Mouse (Mus musculus) adrenal gland, postnatal 10 days (tissue): ENCODE measurements around the gene Tbc1d8b. TPM values are rescaled to one million over a fixed set of nuclear protein-coding genes. Genes with fewer than 3 reads are reported as not detected.
"Not testable (repeated sequence)": the region's sequence is repeated elsewhere in the genome, so short reads cannot be mapped to it uniquely, and the experiment has no call there.

Source experiments
- DNase-seq: peaks from one replicate; pipeline ENCODE4 v3.0.0; 2021; ENCODE audit warnings: mixed read lengths
- long read RNA-seq, 2 experiments: library from polyadenylated mRNA; stranded (forward); transcript quantifications; one replicate each; pipeline ENCODE4 v2.0.0; 2021
- total RNA-seq, 2 experiments: library from RNA; stranded (reverse); gene quantifications; 2 replicates each; pipeline ENCODE4 v1.2.3; 2021

The Tbc1d8b gene
- 1 to 10 TPM; 8.9 to 9.0 TPM for total RNA-seq
- long read RNA-seq, experiment 1, partial matches to known transcripts = 0 of 1 reads
- long read RNA-seq, experiment 1, other reads (novel, unspliced or antisense) = 1 of 1 reads
- long read RNA-seq, experiment 2 = 0 reads

DNA sequence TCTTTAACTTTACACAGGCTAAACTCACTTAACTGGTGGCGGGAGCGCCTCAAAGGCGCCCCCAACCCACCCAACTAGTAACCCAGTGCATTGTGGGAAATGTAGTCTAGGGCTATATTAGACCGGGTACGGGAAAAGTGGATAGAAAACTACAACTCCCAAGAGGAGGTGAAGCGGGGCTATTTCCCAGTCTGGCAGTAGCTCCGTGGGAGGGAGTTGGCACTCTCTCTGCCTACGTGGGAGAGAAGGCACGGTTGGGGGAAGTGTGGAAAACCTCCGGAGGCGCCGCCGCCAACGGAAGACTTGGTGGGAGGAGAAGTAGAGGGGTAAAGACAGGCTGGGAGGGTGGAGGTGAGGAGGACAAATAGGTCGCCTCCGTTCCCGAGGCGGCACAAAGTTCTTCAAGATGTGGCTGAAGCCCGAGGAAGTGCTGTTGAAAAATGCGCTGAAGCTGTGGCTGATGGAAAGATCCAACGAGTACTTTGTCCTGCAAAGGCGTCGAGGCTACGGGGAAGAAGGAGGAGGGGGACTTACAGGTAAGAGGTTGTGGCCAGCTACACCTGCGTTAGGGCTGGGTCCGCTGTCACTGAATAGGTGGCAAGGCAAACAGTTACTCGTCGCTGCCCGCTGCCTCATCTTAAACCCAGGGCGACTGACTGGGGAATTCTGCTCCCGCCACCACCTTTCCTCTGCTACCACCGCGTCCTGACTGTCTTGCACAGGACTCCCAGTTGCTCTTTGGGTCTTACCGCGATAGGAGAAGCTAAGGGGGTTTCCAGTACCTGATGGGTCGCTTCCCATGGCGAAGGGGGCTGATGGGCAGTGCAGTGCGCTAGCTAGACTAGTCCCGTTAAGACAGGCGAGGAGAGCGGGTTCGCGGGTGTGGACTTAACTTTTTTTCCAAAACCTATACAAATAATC, at the start of gene Tbc1d8b:
Tbc1d8b (plus strand) TSS at position 222 of the 921 bp plus-strand sequence.
- peak; percentile 82 for DNase-seq

DNA sequence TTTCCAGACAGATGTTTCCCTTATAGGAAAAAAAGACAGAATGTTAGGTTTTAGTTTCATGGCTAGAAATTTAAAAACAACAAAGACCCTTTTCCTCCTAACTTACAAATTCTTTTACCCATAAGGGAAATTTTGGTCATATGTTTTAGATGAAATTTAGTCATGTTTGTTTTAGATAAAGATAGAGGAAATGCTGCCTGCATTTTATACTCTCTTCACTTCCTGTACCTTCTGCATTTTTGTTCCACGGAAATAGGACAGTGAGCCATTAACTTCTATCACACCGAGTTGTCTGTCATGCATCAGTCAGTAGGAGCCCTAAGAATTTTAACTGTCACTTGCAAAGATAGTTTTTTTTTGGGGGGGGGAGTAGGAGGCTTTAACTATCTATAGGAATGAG, 45.1 kb upstream of the Tbc1d8b start:
- DNase-seq = no peak

DNA sequence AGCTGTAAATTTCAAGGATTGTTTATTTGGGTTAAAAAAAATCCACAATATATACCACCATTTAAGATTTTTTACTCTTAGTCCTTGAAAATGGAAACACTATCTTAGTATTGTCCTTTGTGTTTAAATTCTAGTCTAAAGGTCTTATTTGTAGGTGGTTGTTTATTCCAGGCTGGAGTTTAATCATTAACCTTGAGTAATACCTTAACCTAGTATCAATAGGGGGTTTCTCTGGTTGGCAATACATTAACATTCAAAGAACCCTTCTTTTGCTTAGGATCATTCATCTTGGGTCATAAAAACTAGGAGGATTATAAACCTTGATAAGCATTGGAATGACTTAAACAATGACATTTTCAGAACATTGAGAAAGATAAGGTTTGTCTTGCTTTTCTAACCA, 44.4 kb upstream of the Tbc1d8b start:
- no peak for DNase-seq

GRCm38 (mm10) chrX:139652226-139652625, 32.6 kb upstream of the Tbc1d8b start:
- DNase-seq = no peak

DNA sequence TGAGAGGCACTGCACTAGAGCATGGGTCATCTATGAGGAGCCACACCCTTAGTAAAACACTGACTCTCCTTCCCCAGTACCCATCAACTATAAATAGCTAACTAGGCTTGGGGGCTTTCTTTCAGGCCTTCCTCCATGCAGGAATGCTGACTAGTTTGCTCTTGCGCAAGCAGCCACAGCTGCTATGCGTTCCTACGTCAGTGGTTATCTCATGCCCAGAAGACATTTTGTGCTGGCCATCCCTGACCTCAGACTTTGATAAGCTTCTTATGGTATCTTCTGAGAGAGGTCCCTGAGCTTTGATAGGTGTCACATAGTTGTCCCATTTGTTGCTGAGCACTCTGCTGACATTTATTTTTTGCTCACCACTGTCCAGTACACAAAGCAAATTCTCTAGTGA, 31.5 kb upstream of the Tbc1d8b start:
- DNase-seq = no peak

DNA sequence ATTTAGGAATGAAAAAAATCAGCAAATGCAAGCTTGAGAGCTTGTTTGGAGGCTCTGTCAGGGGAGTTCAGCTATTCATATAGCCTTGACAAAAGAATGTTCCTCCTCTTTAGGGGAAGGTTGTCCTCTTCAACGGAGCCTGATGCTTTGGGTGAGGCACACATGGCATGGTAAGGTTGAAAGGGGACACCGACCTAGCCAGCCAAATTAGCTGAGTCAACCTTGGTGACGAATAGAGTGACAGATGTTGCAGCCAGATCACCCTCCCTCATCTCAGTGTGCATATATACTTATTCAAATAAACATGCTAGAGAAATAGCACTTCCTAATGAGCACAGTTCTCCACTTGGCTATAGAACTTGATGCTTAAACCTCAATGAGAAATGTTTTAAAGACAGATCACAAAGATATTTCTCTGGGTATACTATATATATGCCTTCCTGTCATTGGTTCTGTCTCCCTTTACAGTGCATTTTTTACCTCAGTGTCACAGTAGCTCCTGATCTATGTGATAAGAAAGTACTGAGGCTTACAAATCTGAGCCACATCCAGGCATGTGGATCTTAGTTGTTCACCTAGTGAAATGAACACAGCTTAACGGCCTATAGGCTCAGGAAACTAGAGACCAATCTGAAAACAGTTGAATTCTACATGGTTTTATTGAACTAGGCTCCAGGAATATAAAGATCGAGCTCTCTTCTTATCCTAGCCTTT, 30.3 kb upstream of the Tbc1d8b start:
- no peak for DNase-seq

DNA sequence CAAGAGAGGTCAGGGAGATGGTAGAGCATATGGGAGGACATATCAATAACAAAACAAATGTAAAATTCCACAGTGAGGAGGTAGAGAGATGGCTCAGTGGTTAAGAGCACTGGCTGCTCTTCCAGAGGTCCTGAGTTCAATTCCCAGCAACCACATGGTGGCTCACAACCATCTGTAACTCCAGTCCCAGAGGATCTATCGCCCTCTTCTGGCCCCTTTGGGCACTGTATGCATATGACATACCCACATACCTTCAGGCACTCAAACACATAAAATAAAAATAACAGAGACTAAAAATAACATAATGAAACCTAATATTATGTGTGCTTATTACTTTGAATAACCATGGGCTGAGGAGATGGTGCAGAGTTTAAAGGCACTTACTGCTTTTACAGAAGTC, 22.7 kb upstream of the Tbc1d8b start:
- no peak for DNase-seq

GRCm38 (mm10) chrX:139665829-139666228, 19.0 kb upstream of the Tbc1d8b start:
- peak; percentile 4 for DNase-seq

DNA sequence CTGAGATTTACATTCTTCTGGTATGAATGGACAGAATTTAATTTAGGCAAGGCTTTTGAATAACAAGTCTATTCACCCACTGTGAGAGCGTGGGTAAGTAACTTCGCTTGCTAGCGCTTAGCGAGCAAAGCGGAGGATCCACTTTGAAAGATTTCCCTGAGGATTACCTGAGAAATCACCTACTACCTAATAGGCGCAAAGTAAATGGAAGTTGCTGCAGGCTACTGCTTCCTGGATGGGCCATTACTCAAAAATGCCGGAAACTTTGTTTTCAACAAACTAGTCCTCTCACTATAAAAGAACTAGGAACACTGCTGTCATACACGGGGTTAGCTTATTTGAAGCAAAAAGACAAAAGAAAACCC, 404 bp upstream of the Tbc1d8b start:
- no peak for DNase-seq

- DNase-seq = no peak
Observed at GRCm38 (mm10) chrX:139714381-139714780, 29.6 kb downstream of the Tbc1d8b start, which contains the start of gene Gm15013. Gene Gm15013 (minus strand): TSS chrX:139714481.

GRCm38 (mm10) chrX:139722350-139722749, 37.6 kb downstream of the Tbc1d8b start:
- no peak for DNase-seq

DNA sequence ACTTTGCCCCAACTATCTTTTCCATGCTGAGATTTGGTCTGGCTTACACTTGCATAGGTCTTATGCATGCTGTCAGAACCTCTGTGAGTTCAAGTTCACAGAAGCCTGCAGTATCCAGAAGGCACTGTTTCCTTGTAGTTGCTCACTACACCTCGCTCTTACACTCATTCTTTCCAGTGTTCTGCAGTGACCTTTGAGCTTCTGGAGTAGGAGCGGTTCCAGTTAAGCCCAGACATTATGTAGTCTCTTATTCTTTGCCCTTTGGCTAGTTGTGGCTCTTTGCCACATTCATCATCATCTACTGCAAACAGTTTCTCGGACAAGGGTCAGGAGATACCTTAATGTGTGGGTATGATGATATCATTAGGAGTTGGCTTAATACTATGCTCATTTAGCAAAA, 45.7 kb downstream of the Tbc1d8b start:
- DNase-seq = no peak

GRCm38 (mm10) chrX:139737066-139737465, 52.3 kb downstream of the Tbc1d8b start:
- no peak for DNase-seq

DNA sequence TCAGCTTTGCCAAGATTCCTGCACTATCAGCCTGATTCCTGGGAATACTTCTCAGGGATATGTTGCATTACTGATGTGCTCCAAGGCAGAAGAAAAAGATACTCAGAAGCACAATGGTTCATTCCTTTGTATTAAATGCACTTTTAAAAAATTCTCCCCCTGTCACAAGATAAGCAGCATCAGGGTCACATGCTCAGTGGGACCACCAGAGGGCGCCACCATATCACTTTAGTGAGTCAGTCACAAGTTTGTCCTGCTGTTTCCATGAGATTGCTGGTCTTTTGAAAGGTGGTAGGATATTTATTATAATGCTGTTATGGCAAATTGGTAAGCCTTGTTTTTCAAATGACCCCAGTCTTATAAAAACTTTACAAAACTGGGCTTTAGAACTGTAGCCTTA, 67.1 kb downstream of the Tbc1d8b start:
- peak; percentile 61 for DNase-seq

DNA sequence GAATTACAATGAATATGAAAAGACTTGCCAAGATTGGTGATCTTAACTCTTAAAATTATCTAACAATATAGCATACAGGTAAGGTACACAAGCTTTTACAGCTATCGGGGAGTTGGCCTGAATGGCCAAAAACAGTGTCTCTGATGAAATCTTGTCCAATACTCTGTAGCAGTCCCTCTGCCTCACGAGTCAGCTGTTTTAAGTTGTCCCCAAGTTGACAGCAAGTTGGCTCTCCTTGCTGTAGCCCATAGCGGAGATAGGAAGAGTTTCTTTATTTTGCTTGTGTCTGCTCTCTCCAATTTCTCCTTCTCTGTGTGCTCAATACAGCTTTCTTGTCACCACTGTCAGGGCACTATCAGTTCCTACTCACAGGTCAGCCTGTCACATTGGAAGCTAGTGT, 73.8 kb downstream of the Tbc1d8b start:
- DNase-seq = not testable (repeated sequence)

GRCm38 (mm10) chrX:139762546-139762945, 77.8 kb downstream of the Tbc1d8b start:
- peak; percentile 49 for DNase-seq

DNA sequence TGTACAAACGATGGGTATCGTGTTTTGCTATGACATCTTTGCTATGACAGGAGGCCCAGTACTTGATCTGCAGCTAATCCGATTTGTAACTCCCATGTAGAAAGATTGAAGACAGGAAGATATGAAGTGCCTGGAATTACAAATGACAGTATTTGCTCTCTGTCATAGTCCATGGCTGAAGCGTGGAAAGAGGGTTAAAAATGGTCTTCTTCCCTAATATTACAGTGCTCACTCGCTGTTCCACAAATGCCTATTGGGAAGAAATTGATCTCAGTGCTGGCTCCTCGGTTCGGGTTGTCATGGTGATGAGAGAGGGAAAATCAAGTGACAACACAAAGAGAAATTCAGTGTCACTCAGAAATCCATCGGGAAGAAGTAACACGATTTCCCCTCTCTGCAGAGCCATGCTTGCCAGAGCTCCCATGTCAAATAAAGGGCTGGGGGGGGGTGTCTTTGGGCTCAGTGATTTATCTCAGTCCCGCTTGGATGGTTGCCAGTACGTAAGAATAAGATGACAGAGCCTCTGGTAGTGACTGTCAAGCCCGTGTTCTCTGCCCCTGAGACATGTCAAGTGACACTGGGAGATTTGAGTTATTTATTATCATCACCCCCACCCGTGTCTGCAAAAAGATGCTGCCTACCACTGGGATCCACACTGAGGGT, 85.3 kb downstream of the Tbc1d8b start:
- no peak for DNase-seq

DNA sequence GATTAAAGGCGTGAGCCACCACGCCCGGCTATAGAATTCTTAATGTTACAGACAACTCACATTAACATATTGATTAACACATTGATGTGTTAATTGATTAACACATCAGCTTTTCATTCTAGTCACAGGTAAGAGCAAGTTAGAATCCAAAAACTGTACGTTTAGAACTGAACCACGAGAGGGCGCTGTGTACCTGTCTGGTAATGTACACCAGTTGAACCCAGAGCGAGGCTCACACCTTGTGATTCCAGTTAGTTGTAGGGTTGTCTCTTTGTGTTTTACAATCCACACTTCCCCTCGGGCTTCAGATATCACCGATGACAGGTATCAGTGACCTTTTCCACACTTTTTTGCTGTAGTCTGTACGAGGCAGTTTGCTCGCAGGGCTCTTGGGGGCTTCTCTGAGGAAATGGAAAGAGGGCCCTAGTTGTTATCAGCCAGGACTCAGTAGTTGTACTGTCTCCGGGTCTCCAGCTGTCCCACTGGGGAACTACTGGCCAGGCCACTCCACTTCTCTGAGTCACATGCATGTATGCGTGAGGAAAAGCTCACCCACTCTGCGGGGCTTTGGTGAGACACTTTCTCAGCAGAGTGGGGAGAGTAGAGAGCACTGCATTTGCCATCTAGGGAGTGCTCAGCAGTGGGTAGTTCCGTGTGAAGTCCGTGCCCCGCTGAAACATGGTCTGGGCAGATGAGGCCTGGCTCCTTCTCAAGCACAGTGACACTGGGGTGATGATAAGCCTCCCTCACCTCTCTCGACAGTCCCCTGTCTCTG, 89.7 kb downstream of the Tbc1d8b start:
- peak; percentile 67 for DNase-seq

GRCm38 (mm10) chrX:139775084-139775612, 90.4 kb downstream of the Tbc1d8b start:
- peak; percentile 56 for DNase-seq

- DNase-seq = no peak
Observed at GRCm38 (mm10) chrX:139777357-139777756, 92.6 kb downstream of the Tbc1d8b start.

GRCm38 (mm10) chrX:139778886-139779285, 94.1 kb downstream of the Tbc1d8b start:
- DNase-seq = no peak

DNA sequence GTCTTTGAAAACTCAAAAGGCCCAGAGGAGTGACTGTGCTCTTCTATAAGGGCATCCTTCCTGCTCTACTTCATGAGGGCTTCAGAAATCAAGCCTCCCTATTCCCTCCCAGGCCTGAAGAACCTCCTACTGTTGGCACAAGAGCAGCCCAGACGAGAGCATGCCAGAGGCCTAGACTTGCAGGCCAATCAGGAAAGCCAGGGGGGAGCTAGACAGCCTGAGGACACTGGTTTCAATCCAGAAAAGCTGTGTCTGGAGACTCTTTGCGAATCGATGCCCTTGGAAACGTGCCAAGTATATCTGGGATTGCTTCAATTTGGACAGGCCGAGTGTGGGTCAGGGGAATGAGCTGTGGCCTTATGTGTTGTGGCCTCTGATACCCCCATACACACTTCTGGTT, 94.6 kb downstream of the Tbc1d8b start:
- DNase-seq = peak; percentile 17
